Mouse (Mus musculus): ENCODE results near the gene Epha5. TPM values are rescaled to one million over a fixed set of nuclear protein-coding genes. Genes with fewer than 3 reads are reported as not detected.

Epha5 gene
- total RNA-seq, 2 experiments from 2014 or later: 0.73 to 0.90 TPM

DNA sequence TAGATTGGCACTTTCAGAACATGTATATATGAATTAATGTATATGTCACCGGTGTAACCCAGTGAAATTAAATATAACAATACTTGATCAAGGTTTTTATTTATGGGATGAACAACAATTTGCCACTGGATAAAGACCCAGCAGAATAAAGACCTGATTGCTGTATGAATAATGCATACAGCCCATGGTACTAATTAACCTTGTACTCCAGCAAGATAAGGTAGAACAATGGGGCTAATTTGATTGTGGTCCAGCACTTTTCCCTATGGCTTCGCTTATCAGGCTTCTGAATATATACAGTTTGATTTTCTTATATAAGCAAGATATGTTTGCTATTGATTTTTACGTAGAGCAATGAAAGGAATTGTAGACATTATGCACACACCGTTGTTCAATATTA lies 103.6 kb downstream of the Epha5 start:
- DNase-seq: no peak

- DNase-seq: no peak
Measured at GRCm38 (mm10) chr5:84298878-84299736, 118.1 kb downstream of the Epha5 start.

- no peak for DNase-seq
Measured at GRCm38 (mm10) chr5:84289429-84289977, 127.7 kb downstream of the Epha5 start.

DNA sequence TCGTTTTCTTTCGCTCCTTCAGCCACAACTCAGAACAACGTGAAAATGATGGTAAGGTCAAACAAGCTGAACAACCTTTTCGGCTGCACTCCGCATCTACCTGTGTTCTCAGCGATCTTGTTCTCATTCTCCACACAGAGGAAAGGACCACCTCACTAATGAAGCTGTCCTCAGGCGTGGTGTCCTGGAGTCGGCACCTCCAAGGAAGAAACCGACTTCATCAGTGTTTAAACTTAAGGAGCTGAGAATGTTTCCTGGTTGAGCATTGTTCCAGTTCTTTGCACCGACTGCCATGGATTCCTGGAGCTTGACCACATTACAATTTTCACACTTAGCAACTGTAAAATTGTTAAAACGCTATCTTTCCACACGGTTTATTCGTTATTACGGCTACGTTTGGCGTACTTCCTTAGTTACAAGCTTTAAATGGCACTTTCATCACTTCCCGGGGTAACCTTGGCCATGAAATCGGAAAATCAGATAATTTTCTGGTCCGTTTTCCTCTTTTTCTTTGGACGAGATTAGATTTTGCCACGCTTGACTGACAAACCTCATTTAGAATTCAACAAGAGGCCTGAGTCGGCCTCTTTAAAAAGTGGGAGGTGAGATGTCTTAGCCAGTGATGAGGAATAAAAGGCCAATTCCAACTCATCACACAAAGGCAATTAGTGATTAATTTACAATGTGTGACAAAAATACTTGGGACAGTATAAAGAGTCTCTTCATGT lies 135.7 kb downstream of the Epha5 start:
- no peak for DNase-seq

DNA sequence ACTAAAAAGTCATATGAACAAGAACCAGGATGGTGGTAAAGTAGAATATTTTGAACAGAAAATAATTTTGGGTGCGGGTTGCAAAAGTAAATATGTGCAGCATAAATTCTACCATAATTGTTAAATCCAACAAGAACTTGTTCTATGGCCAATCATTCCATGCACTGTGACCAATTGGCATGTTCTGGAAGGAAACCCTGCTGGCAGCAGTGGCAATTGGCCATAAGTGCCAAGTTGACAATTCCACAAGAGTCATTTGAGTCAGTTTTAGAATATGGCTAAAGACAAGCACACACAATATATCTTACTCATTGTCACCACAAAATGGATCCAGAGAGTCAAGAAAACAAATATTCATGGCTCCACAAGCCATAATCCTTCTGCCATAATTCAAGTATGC lies 140.2 kb downstream of the Epha5 start:
- DNase-seq: no peak

DNA sequence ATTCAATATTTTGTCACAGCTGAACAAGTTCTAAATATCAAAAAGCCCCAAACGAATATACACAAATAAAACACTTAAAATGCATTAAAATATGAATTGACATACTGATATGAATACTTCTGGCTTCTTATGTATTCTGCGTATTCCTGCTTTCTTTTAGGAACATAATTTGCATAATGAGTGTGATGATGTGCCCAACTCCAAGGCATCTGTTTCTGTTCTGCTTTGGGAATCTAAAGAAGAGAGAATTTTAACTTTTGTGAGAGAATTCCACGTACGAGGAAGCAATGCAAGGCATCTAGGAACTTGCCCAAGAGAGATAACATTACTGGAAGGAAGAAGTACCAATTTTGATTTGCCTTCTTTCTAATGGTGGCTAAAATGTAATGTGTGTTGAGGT lies 151.8 kb downstream of the Epha5 start:
- no peak for DNase-seq

DNA sequence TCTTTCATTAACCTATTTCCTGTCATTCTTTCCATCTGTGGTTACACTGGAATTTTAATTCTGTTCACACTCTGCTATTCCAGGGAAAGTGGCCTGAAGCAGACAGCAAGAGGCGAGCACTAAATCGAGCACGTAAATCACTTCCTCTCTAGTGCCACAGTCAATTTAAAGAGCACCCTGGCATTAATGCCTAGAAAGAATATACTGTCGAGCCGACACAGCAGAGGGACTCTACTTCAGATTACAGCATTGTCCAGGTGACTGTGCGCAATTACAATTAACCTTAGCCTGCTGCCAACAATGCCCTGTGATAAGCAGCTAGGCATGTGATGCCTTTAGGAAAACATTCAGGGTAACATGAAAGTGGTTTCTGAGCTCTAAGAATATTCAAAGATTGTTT lies 153.2 kb downstream of the Epha5 start:
- DNase-seq: no peak

DNA sequence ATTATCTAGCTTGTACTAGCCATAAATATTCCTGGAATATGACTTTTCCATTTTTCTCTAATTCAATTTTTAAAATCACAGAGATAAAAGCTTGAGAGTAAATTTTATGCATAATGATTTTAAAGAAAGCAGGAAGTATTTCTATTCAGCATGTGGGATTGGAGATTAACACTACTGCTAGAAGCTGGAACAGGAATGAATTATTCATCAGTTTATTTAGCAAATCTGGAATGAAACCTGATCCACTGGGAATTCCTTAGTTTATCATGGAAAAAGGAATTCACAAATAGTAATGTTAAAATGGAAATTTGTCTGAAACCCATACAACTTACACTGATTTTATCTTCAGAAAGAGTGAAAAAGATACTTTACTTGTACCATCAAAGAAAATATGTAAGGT lies 187.2 kb downstream of the Epha5 start:
- DNase-seq: no peak

GRCm38 (mm10) chr5:84208609-84209008 lies 208.6 kb downstream of the Epha5 start:
- DNase-seq: no peak

DNA sequence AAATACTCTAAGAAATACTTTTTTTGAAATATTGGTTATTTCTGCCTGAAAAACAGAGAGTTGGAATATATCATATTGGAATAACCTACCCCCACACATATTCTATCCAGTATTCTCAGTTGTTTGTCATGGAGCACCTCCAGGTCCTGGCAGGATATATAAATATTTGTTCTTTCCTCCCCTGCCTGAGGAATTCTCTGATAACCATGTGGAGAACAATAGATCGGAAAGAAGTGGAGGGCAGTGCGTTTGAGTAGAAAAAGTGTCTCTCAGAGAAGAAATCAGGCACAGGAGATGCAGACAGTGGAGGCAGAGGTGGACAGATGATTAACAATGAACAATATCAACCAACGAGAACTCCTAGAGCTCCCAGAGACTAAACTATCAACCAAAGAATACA lies 223.8 kb downstream of the Epha5 start:
- no peak for DNase-seq

DNA sequence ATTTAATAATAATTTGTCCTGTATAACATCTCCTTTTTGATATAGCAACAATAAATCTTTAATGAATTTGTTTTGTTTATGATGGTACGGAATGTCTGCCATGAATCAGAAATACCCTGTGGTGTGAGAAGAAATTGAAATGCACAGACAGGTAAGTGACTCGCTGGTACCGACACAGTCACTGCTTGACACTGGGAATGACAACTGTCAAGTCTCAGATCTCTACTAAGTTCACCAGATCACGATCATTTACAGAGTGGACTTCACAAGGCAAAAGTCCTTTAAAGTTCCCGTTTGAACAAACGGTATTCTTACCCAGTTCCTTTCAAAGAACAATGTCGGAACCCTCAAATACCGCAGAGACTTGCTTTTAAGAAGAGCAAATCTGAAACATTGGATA lies 233.0 kb downstream of the Epha5 start:
- no peak for DNase-seq

DNA sequence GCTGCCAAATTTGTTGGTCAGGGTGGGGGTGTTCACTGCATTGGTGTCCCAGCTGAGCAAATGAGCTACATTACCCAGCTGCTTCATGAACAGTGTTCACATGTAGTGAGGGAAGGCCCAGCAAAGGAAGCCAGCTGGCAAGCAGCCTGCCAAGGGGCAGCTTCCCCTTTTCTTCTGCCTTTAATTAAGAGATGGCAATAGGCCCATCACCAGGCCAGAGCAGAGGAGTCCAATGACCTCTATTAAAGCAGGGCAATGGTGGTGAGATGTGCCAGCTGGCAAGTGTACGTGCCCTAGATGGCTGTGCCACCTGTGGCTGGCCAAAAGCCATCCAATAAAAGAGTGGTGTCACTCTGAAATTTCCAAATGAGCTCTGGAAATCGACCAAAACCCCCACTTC lies 264.1 kb downstream of the Epha5 start:
- no peak for DNase-seq

- DNase-seq: no peak
Measured at GRCm38 (mm10) chr5:84142138-84142537, 275.0 kb downstream of the Epha5 start.

DNA sequence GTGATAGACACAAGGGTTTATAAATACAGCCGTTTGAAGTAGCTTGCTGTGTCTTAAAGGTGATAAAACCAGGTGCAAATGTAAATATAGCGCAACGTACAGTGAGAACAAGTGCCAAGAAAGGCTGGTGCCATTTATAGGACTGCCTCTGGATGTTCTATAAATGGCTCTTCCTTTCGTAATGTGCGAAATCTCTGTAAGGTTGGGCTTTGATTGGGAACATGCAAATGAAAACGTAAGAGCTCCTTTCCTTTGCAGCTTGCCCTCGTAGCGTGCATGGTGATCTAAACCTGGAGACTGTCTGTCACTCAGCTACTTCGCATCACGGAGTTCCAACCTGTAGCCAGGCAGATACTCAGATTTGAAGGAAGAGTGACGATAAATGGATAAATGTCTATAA lies 321.2 kb downstream of the Epha5 start:
- DNase-seq: no peak

DNA sequence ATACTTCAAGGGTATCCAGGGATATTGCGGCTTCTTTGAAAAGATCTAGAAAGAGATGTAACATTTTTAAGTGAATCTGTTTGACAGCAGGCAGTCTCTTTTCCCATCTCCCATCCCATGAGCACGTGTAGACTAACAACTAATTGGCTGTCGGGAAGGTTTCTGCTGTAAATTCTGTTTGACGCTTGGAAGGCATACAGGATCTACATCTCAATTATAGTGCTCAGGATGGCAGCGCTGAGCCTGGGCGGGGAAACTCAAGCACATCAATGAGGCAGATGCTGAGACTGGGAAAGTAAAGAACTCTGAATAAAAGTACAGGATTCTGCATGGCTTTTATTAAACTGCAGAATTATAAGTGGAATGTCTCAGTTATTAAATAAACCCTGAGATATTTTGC lies 335.9 kb downstream of the Epha5 start:
- no peak for DNase-seq

GRCm38 (mm10) chr5:84070976-84071375 lies 346.2 kb downstream of the Epha5 start:
- DNase-seq: no peak

GRCm38 (mm10) chr5:84053880-84054279 lies 363.3 kb downstream of the Epha5 start:
- no peak for DNase-seq

DNA sequence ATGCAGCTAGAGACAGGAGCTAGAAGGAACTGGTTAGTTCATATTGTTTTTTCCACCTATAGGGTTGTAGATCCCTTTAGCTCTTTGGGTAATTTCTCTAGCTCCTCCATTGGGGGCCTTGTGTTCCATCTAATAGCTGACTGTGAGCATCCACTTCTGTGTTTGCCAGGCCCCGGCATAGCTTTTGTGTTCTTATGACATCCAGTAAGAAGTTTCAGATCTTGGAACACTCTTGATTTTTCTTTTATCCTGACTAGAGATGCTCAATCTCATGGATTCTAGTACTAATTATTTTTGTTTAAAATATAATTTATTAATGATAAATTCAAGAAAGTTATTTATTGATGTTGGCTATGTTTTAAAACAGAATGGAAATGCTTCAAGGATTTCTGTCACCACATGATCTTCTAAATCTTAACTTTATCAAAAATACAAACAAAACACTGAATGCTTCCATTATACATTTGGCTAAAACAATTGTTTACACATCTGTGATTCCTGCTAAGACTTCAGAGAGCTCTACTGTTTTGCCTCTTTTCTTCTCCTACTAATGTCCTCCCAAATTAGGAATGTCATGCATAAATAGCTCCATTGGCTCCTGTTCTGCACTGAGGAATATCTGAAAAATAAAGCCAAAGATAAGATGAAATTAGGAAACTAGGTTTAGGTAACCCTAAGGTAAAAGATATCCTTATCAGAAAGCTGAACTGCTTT lies 379.8 kb downstream of the Epha5 start:
- DNase-seq: no peak
